Mouse (Mus musculus): ENCODE measurements around the gene Rnf24. TPM values are rescaled to one million over a fixed set of nuclear protein-coding genes. Genes with fewer than 3 reads are reported as not detected.

Rnf24 gene
- 3.4 and 3.9 TPM in 2 replicates for total RNA-seq (2012; rRNA removed)
- 3.5 and 3.9 TPM in 2 replicates for total RNA-seq (2014; rRNA removed)
- polyA plus RNA-seq (2012; ENCODE audit: insufficient read length, low read depth): 11.8 and 14.7 TPM in 2 replicates

- peak; percentile 94 for DNase-seq (ENCODE audit: extremely low read depth)
- H3K79me2 ChIP-seq (replicated peaks; ENCODE audit: control insufficient read depth, extremely low read depth, insufficient read depth, poor library complexity, severe bottlenecking): peaks cover 39% of the 10 kb centered on the region
- no peaks in the 10 kb centered on the region for H3K9me3 ChIP-seq (replicated peaks; ENCODE audit: low read length)
- H3K27ac ChIP-seq (ENCODE audit: insufficient read depth, low read depth): peak within 1 kb of the TSS; percentile 61
- TF ChIP-seq ZMIZ1 (IDR thresholded peaks at IDR 0.05; ENCODE audit: low read depth, low read length) (peak; percentile 77), HCFC1 (IDR thresholded peaks at IDR 0.05; ENCODE audit: low read depth, low read length) (peak; percentile 84), ZNF384 (IDR thresholded peaks at IDR 0.05; ENCODE audit: low read depth, low read length) (no peak), USF2 (conservative IDR thresholded peaks at IDR 0.05; ENCODE audit: low read depth, low read length) (no peak), POLR2A (IDR thresholded peaks at IDR 0.05; ENCODE audit: low read depth, low read length) (peak; percentile 77), SMC3 (IDR thresholded peaks at IDR 0.05; ENCODE audit: low read depth, low read length) (0 out of 2 replicates have a peak, but pooled peaks have one; percentile 12), EP300 (IDR thresholded peaks at IDR 0.05; ENCODE audit: low read length) (no peak), CHD1 (IDR thresholded peaks at IDR 0.05; ENCODE audit: low read depth, low read length) (no peak), CHD2 (IDR thresholded peaks at IDR 0.05; ENCODE audit: low read length) (peak; percentile 73), E2F4 (IDR thresholded peaks at IDR 0.05; ENCODE audit: insufficient replicate concordance, low read depth, low read length) (no peak), MXI1 (IDR thresholded peaks at IDR 0.05; ENCODE audit: low read depth, low read length) (no peak; the same call in 1 of the 2 replicates), NELFE (IDR thresholded peaks at IDR 0.05; ENCODE audit: low read depth, low read length) (peak; percentile 62), MEF2A (IDR thresholded peaks at IDR 0.05; ENCODE audit: borderline replicate concordance, low read depth, low read length) (no peak), MAFK (IDR thresholded peaks at IDR 0.05; ENCODE audit: insufficient replicate concordance, low read length) (no peak), MAX (IDR thresholded peaks at IDR 0.05; ENCODE audit: low read length) (0 out of 2 replicates have a peak, but pooled peaks have one; percentile 17), GABPA (IDR thresholded peaks at IDR 0.05; ENCODE audit: insufficient replicate concordance, low read depth, low read length) (no peak; the same call in 1 of the 2 replicates), MYC (IDR thresholded peaks at IDR 0.05; ENCODE audit: low read depth, low read length) (no peak), NRF1 (IDR thresholded peaks at IDR 0.05; ENCODE audit: low read depth, low read length) (peak; percentile 90), POLR2AphosphoS2 (IDR thresholded peaks at IDR 0.05; ENCODE audit: low read depth, low read length) (no peak), BHLHE40 (IDR thresholded peaks at IDR 0.05; ENCODE audit: low read depth, low read length) (no peak), USF1 (IDR thresholded peaks at IDR 0.05; ENCODE audit: low read depth, low read length) (no peak), UBTF (IDR thresholded peaks at IDR 0.05; ENCODE audit: low read depth, low read length) (no peak; the same call in 1 of the 2 replicates), JUND (conservative IDR thresholded peaks at IDR 0.05; ENCODE audit: low read depth, low read length) (no peak), RAD21 (IDR thresholded peaks at IDR 0.05; ENCODE audit: low read depth, low read length) (no peak), JUN (IDR thresholded peaks at IDR 0.05; ENCODE audit: insufficient read depth, low read depth, low read length) (no peak), ELF1 (IDR thresholded peaks at IDR 0.05; ENCODE audit: low read depth, low read length) (peak; percentile 89), IRF4 (IDR thresholded peaks at IDR 0.05; ENCODE audit: low read depth, low read length) (no peak), ZC3H11A (IDR thresholded peaks at IDR 0.05; ENCODE audit: low read depth, low read length) (no peak), RCOR1 (conservative IDR thresholded peaks at IDR 0.05; ENCODE audit: low read depth, low read length) (no peak; the same call in 1 of the 2 replicates), CTCF (conservative IDR thresholded peaks at IDR 0.05 in 1 of 2, IDR thresholded peaks at IDR 0.05 in 1 of 2; ENCODE audit: low read depth in 2 of 2, low read length in 2 of 2) (no peak), TCF12 (IDR thresholded peaks at IDR 0.05; ENCODE audit: low read depth, low read length) (peak; percentile 75), PAX5 (IDR thresholded peaks at IDR 0.05; ENCODE audit: low read length) (no peak), KAT2A (IDR thresholded peaks at IDR 0.05; ENCODE audit: insufficient replicate concordance, low read length) (peak; percentile 69; the same call in 1 of the 2 replicates), TBP (conservative IDR thresholded peaks at IDR 0.05; ENCODE audit: low read depth, low read length) (0 out of 2 replicates have a peak, but pooled peaks have one; percentile 55), SIN3A (IDR thresholded peaks at IDR 0.05; ENCODE audit: low read length) (peak; percentile 12; the same call in 1 of the 2 replicates), MAZ (IDR thresholded peaks at IDR 0.05; ENCODE audit: low read depth, low read length) (no peak; the same call in 1 of the 2 replicates), ETS1 (conservative IDR thresholded peaks at IDR 0.05; ENCODE audit: low read depth, low read length) (no peak), ZKSCAN1 (IDR thresholded peaks at IDR 0.05; ENCODE audit: borderline replicate concordance, low read depth, low read length) (no peak)
- H3K27me3 ChIP-seq (replicated peaks): no peaks in the 10 kb centered on the region
- H3K9ac ChIP-seq (ENCODE audit: insufficient read depth, low read depth): peak within 1 kb of the TSS; percentile 94
- H3K4me2 ChIP-seq (ENCODE audit: insufficient read depth, low read depth, poor library complexity, severe bottlenecking): peak within 1 kb of the TSS; percentile 96
- peaks cover 5 to 52% of the 10 kb centered on the region in 2 experiments for H3K4me1 ChIP-seq (ENCODE audit: control insufficient read depth in 1 of 2, insufficient read depth in 2 of 2)
- H3K4me3 ChIP-seq (replicated peaks in 1 of 3; ENCODE audit: low read depth in 2 of 3, low read length in 2 of 3, poor library complexity in 1 of 3): peak within 1 kb of the TSS; percentile 68 to 96 (median 82)
- peaks cover 0 to 2% of the 10 kb centered on the region in 2 experiments for H3K36me3 ChIP-seq (replicated peaks in 1 of 2; ENCODE audit: control insufficient read depth in 1 of 2, insufficient read depth in 1 of 2, low read length in 1 of 2)
- dilution Hi-C loops (cut with MboI; ENCODE audit: extremely low pct_ligation_motif_present, extremely low pct_unique_long_range_greater_than_20kb, low sequenced_read_pairs): no loop called here
- in situ Hi-C loops (cut with MboI; ENCODE audit: low pct_ligation_motif_present, low pct_unique_long_range_greater_than_20kb, low sequenced_read_pairs): loop anchor here (5.0 kb wide), 1 partner anchor 44 kb away; no protein-coding TSS in a partner anchor
Observed at GRCm38 (mm10) chr2:131352747-131353563, at the start of gene Rnf24. Rnf24 (minus strand) TSS chr2:131352892.
